Comparison of ENCODE assay signal across 9 mouse cellular contexts in genomic region chr4:88537328-88537727, GRCm38 (mm10). TPM values are rescaled to one million over a fixed set of nuclear protein-coding genes. Genes with fewer than 3 reads are reported as not detected.
DNase-seq lines count a peak whose midpoint lies in the region; ATAC-seq and TF ChIP-seq lines count a peak whose summit lies in the region.
"Had no signal": no experiment of that assay in that cellular context is flagged by ENCODE, and none has a peak within 500 bp of the region (broad histone marks: within the 10 kb centered on the region; RNA-seq: fewer than 3 reads in every experiment).

No protein-coding gene starts in this region.

- H3K27me3 ChIP-seq in liver, embryonic 13.5 days: no peaks in the 10 kb centered on the region
- no peaks in the 10 kb centered on the region for H3K27me3 ChIP-seq in small intestine, adult 2 months (ENCODE audit: control insufficient read depth, insufficient read depth, low read length)
- no peaks in the 10 kb centered on the region for H3K27me3 ChIP-seq in midbrain, embryonic 14.5 days (ENCODE audit: control insufficient read depth, insufficient read depth, low read length)

- WGBS in liver, embryonic 13.5 days (ENCODE audit: insufficient replicate concordance): 16% methylated on average over 12 of the region's 12 CpGs
- 26% methylated on average over 12 of the region's 12 CpGs for WGBS in small intestine, adult 2 months
- WGBS in midbrain, embryonic 14.5 days: 81% methylated on average over 12 of the region's 12 CpGs

- H3K4me3 ChIP-seq in embryonic fibroblast, embryonic 13.5 days (ENCODE audit: insufficient read depth, low read length): no peak overlapping the region
- peak overlapping the region; percentile 5; the same call in 1 of the 2 replicates for H3K4me3 ChIP-seq in liver, embryonic 13.5 days (replicated peaks)
- no peak overlapping the region for H3K4me3 ChIP-seq in small intestine, adult 2 months (ENCODE audit: low read depth, low read length)
- H3K4me3 ChIP-seq in midbrain, embryonic 14.5 days (replicated peaks; ENCODE audit: low read depth, low read length): no peak overlapping the region

- peaks cover 8% of the 10 kb centered on the region; the same call in 1 of the 2 replicates for H3K4me1 ChIP-seq in embryonic fibroblast, embryonic 13.5 days (ENCODE audit: control insufficient read depth, insufficient read depth, low read length)
- peaks cover 43% of the 10 kb centered on the region for H3K4me1 ChIP-seq in liver, embryonic 13.5 days (replicated peaks)
- H3K4me1 ChIP-seq in small intestine, adult 2 months (ENCODE audit: control insufficient read depth, insufficient read depth, insufficient read length, low read length): peaks cover 5% of the 10 kb centered on the region; the same call in 1 of the 2 replicates
- no peaks in the 10 kb centered on the region for H3K4me1 ChIP-seq in midbrain, embryonic 14.5 days (ENCODE audit: control insufficient read depth, insufficient read depth, low read length)

- no peak for ATAC-seq in liver, embryonic 13.5 days (ENCODE audit: low read depth)
- no peak for ATAC-seq in midbrain, embryonic 14.5 days (ENCODE audit: low FRiP score, low TSS enrichment)

- 0 out of 2 replicates have a peak overlapping the region, but pooled peaks have one; percentile 11 for H3K9ac ChIP-seq in liver, embryonic 13.5 days
- no peak overlapping the region for H3K9ac ChIP-seq in midbrain, embryonic 14.5 days (replicated peaks; ENCODE audit: low read length)

- no peak for TF ChIP-seq POLR2A in embryonic fibroblast, embryonic 13.5 days (IDR thresholded peaks at IDR 0.05; ENCODE audit: low read depth, low read length)
- no peak for TF ChIP-seq POLR2A in small intestine, adult 2 months (IDR thresholded peaks at IDR 0.05; ENCODE audit: low read depth, low read length)

- peak overlapping the region; percentile 38 for H3K4me2 ChIP-seq in liver, embryonic 13.5 days
- H3K4me2 ChIP-seq in midbrain, embryonic 14.5 days (ENCODE audit: low read length): no peak overlapping the region

- H3K36me3 ChIP-seq in liver, embryonic 13.5 days: no peaks in the 10 kb centered on the region
- no peaks in the 10 kb centered on the region for H3K36me3 ChIP-seq in small intestine, adult 2 months (ENCODE audit: control insufficient read depth, insufficient read depth, low read length)
- H3K36me3 ChIP-seq in midbrain, embryonic 14.5 days (ENCODE audit: control insufficient read depth, insufficient read depth, low read length): no peaks in the 10 kb centered on the region

- H3K27ac ChIP-seq in embryonic fibroblast, embryonic 13.5 days (ENCODE audit: insufficient read depth, low read length): peak overlapping the region; percentile 27; the same call in 1 of the 2 replicates
- peak overlapping the region; percentile 80 for H3K27ac ChIP-seq in liver, embryonic 13.5 days
- H3K27ac ChIP-seq in small intestine, adult 2 months (ENCODE audit: insufficient read depth, low read depth, low read length): peak overlapping the region; percentile 58
- H3K27ac ChIP-seq in midbrain, embryonic 14.5 days (replicated peaks; ENCODE audit: low read depth, low read length): no peak overlapping the region

- TF ChIP-seq CTCF in embryonic fibroblast, embryonic 13.5 days (IDR thresholded peaks at IDR 0.05; ENCODE audit: borderline replicate concordance, insufficient read depth, low read length): no peak
- no peak for TF ChIP-seq CTCF in small intestine, adult 2 months (IDR thresholded peaks at IDR 0.05; ENCODE audit: extremely low read depth, insufficient read length, insufficient replicate concordance, low read depth, low read length)

- no peaks in the 10 kb centered on the region for H3K9me3 ChIP-seq in liver, embryonic 13.5 days (replicated peaks)
- no peaks in the 10 kb centered on the region for H3K9me3 ChIP-seq in midbrain, embryonic 14.5 days (ENCODE audit: control insufficient read depth, low read length)

- DNase-seq in layer of hippocampus, adult 9-11 months: peak; percentile 53
- no peak for DNase-seq in layer of hippocampus, postnatal 10 days (ENCODE audit: low spot score in 2 of 2)
- DNase-seq in liver, embryonic 13.5 days: no peak
- DNase-seq in cerebellum, postnatal 14 days: no peak
- DNase-seq in midbrain, embryonic 14.5 days: no peak
- no peak for DNase-seq in thymus, adult 18-20 months

RNA-seq across cellular contexts. Expression of gene Ifnb1, which starts 14.8 kb away (rescaled TPM):
- total RNA-seq in layer of hippocampus, postnatal 10 days (2021): not detected
- not detected in 2 replicates for polyA plus RNA-seq in embryonic fibroblast, embryonic 13.5 days (2011; ENCODE audit: insufficient read length, low read depth, missing spikeins)
- not detected in 2 replicates for polyA plus RNA-seq in liver, embryonic 13.5 days (2015; fragmentation: Nextera tagmentation; extraction: Ambion mirVana)
- polyA plus RNA-seq in small intestine, adult 2 months (2012; rRNA removed): not detected in 2 replicates
- not detected in 2 replicates for polyA plus RNA-seq in midbrain, embryonic 14.5 days (2014; fragmentation: Nextera tagmentation; extraction: Ambion mirVana)
- polyA plus RNA-seq: limb, embryonic 11.5 days had no signal

RNA-seq across cellular contexts. Expression of gene Ifna15, which starts 20.7 kb away (rescaled TPM):
- total RNA-seq in layer of hippocampus, postnatal 10 days (2021): not detected
- polyA plus RNA-seq in embryonic fibroblast, embryonic 13.5 days (2011; ENCODE audit: insufficient read length, low read depth, missing spikeins): not detected in 2 replicates
- not detected in 2 replicates for polyA plus RNA-seq in liver, embryonic 13.5 days (2015; fragmentation: Nextera tagmentation; extraction: Ambion mirVana)
- not detected in 2 replicates for polyA plus RNA-seq in small intestine, adult 2 months (2012; rRNA removed)
- polyA plus RNA-seq in midbrain, embryonic 14.5 days (2014; fragmentation: Nextera tagmentation; extraction: Ambion mirVana): not detected in 2 replicates
- polyA plus RNA-seq: limb, embryonic 11.5 days had no signal

RNA-seq across cellular contexts. Expression of gene Ifna14, which starts 34.3 kb away (rescaled TPM):
- not detected for total RNA-seq in layer of hippocampus, postnatal 10 days (2021)
- polyA plus RNA-seq in embryonic fibroblast, embryonic 13.5 days (2011; ENCODE audit: insufficient read length, low read depth, missing spikeins): not detected in 2 replicates
- not detected in 2 replicates for polyA plus RNA-seq in liver, embryonic 13.5 days (2015; fragmentation: Nextera tagmentation; extraction: Ambion mirVana)
- not detected in 2 replicates for polyA plus RNA-seq in small intestine, adult 2 months (2012; rRNA removed)
- polyA plus RNA-seq in midbrain, embryonic 14.5 days (2014; fragmentation: Nextera tagmentation; extraction: Ambion mirVana): not detected in 2 replicates
- polyA plus RNA-seq: limb, embryonic 11.5 days had no signal

RNA-seq across cellular contexts. Expression of gene Ifna9, which starts 54.9 kb away (rescaled TPM):
- total RNA-seq in layer of hippocampus, postnatal 10 days (2021): not detected
- polyA plus RNA-seq in embryonic fibroblast, embryonic 13.5 days (2011; ENCODE audit: insufficient read length, low read depth, missing spikeins): not detected in 2 replicates
- not detected in 2 replicates for polyA plus RNA-seq in liver, embryonic 13.5 days (2015; fragmentation: Nextera tagmentation; extraction: Ambion mirVana)
- not detected in 2 replicates for polyA plus RNA-seq in small intestine, adult 2 months (2012; rRNA removed)
- not detected in 2 replicates for polyA plus RNA-seq in midbrain, embryonic 14.5 days (2014; fragmentation: Nextera tagmentation; extraction: Ambion mirVana)
- polyA plus RNA-seq: limb, embryonic 11.5 days had no signal
